Mouse (Mus musculus) embryonic facial prominence, embryonic 14.5 days (tissue): ENCODE measurements at regions not wholly inside any gene's neighbourhood (a gene's known extent, or its start where the extent isn't known, plus 50 kb on each side); places are given as distances from the start of the nearest gene placed in this dataset.

ENCODE experiments used
- ATAC-seq: fragments of 200-750 bp; cut with Nextera tagmentation; 2 replicates; pipeline ENCODE4 v1.8.0; 2017; ENCODE audit warnings: low read depth, moderate number of reproducible peaks, moderate TSS enrichment
- DNase-seq: peaks from one replicate; pipeline ENCODE4 v3.0.0-alpha.2; 2015; ENCODE audit warnings: low spot score
- H3K27ac ChIP-seq: fragments of 300-500 bp; sonication (generic); replicated peaks from 2 replicates; pipeline ENCODE4 v1.5.1; 2014; ENCODE audit warnings: low read depth, mild to moderate bottlenecking, low read length, moderate library complexity
- H3K27me3 ChIP-seq: fragments of 300-500 bp; sonication (generic); replicated peaks from 2 replicates; pipeline ENCODE4 v1.6.1; 2014; ENCODE audit warnings: low read length; ENCODE audit not compliant: control insufficient read depth, insufficient read depth
- H3K36me3 ChIP-seq: fragments of 300-500 bp; sonication (generic); 2 replicates; pipeline ENCODE4 v1.6.1; 2014; ENCODE audit warnings: low read length, mixed read lengths; ENCODE audit not compliant: control insufficient read depth, insufficient read depth
- H3K4me1 ChIP-seq: fragments of 300-500 bp; sonication (generic); 2 replicates; pipeline ENCODE4 v1.6.1; 2014; ENCODE audit warnings: antibody characterized with exemption, low read length; ENCODE audit not compliant: control insufficient read depth, insufficient read depth
- H3K4me2 ChIP-seq: fragments of 300-500 bp; sonication (generic); 2 replicates; pipeline ENCODE4 v1.6.1; 2014; ENCODE audit warnings: low read depth, mild to moderate bottlenecking, low read length, moderate library complexity, mixed read lengths
- H3K4me3 ChIP-seq: fragments of 300-500 bp; sonication (generic); 2 replicates; pipeline ENCODE4 v1.5.1; 2014; ENCODE audit warnings: low read depth, mild to moderate bottlenecking, low read length
- H3K9ac ChIP-seq: fragments of 300-500 bp; sonication (generic); 2 replicates; pipeline ENCODE4 v1.6.1; 2014; ENCODE audit warnings: low read depth, mild to moderate bottlenecking, low read length, moderate library complexity, mixed read lengths
- H3K9me3 ChIP-seq: fragments of 300-500 bp; sonication (generic); 2 replicates; pipeline ENCODE4 v1.6.1; 2016; ENCODE audit warnings: low read length; ENCODE audit not compliant: control insufficient read depth
- WGBS: fragments of 180-500 bp; shearing (Covaris S2); extraction: QIAGEN DNeasy Blood & Tissue Kit; methylation state at CpG from one replicate; pipeline ENCODE4 v1.1.7; 2014; 5-methylcytosine and 5-hydroxymethylcytosine counted together

GRCm38 (mm10) chr3:9938651-9939050 lies 149.3 kb upstream of the Gm9833 start:
- ATAC-seq (no peak), DNase-seq (no peak)

GRCm38 (mm10) chr3:9942631-9943030 lies 145.3 kb upstream of the Gm9833 start:
- H3K36me3 ChIP-seq = no peaks in the 10 kb centered on the region
- H3K27ac ChIP-seq = no peak overlapping the region
- H3K4me1 ChIP-seq = no peaks in the 10 kb centered on the region
- no peak overlapping the region for H3K4me3 ChIP-seq
- no peaks in the 10 kb centered on the region for H3K27me3 ChIP-seq
- H3K9me3 ChIP-seq = no peaks in the 10 kb centered on the region
- no peak overlapping the region for H3K4me2 ChIP-seq
- no peak for DNase-seq
- ATAC-seq = no peak
- no peak overlapping the region for H3K9ac ChIP-seq
- WGBS = 91% methylated on average over 5 of the region's 5 CpGs

More at GRCm38 (mm10) chr3:9938651-9939050, 149.3 kb upstream of the Gm9833 start:
- Histone ChIP-seq H3K36me3 (no peaks in the 10 kb centered on the region), H3K4me1 (no peaks in the 10 kb centered on the region), H3K9me3 (no peaks in the 10 kb centered on the region), H3K9ac (no peak overlapping the region), H3K4me2 (no peak overlapping the region), H3K27me3 (no peaks in the 10 kb centered on the region), H3K27ac (no peak overlapping the region), H3K4me3 (no peak overlapping the region)
- 58% methylated on average over 1 of the region's 1 CpGs for WGBS

- Histone ChIP-seq H3K4me2 (no peak overlapping the region), H3K4me1 (no peaks in the 10 kb centered on the region), H3K27ac (no peak overlapping the region), H3K9ac (no peak overlapping the region), H3K9me3 (no peaks in the 10 kb centered on the region), H3K36me3 (no peaks in the 10 kb centered on the region), H3K4me3 (no peak overlapping the region), H3K27me3 (no peaks in the 10 kb centered on the region)
- DNase-seq = peak; percentile 77
- peak; percentile 92 for ATAC-seq
- whole genome bisulfite sequencing = 44% methylated on average over 11 of the region's 11 CpGs
These were observed 140.4 kb upstream of the Gm9833 start for GRCm38 (mm10) chr3:9947357-9948065.

GRCm38 (mm10) chr3:9948114-9948513 lies 139.8 kb upstream of the Gm9833 start:
- Histone ChIP-seq H3K4me3 (no peak overlapping the region), H3K4me2 (no peak overlapping the region), H3K36me3 (no peaks in the 10 kb centered on the region), H3K9ac (no peak overlapping the region), H3K4me1 (no peaks in the 10 kb centered on the region), H3K9me3 (no peaks in the 10 kb centered on the region), H3K27me3 (no peaks in the 10 kb centered on the region), H3K27ac (no peak overlapping the region)
- ATAC-seq (no peak), DNase-seq (no peak)
- WGBS = 73% methylated on average over 7 of the region's 7 CpGs

- no peak overlapping the region for H3K4me3 ChIP-seq
- H3K27ac ChIP-seq = no peak overlapping the region
- ATAC-seq (no peak), DNase-seq (no peak)
- H3K9ac ChIP-seq = no peak overlapping the region
- no peak overlapping the region for H3K4me2 ChIP-seq
- H3K27me3 ChIP-seq = no peaks in the 10 kb centered on the region
- H3K36me3 ChIP-seq = no peaks in the 10 kb centered on the region
- no peaks in the 10 kb centered on the region for H3K4me1 ChIP-seq
- no peaks in the 10 kb centered on the region for H3K9me3 ChIP-seq
- 82% methylated on average over 3 of the region's 3 CpGs for WGBS
These were observed 130.0 kb upstream of the Gm9833 start for GRCm38 (mm10) chr3:9957870-9958269.

GRCm38 (mm10) chr3:9959716-9960661 lies 127.9 kb upstream of the Gm9833 start:
- no peaks in the 10 kb centered on the region for H3K4me1 ChIP-seq
- no peak for ATAC-seq
- DNase-seq = no peak
- no peaks in the 10 kb centered on the region for H3K27me3 ChIP-seq
- no peak overlapping the region for H3K4me2 ChIP-seq
- no peak overlapping the region for H3K27ac ChIP-seq
- 89% methylated on average over 37 of the region's 37 CpGs for WGBS
- no peak overlapping the region for H3K9ac ChIP-seq
- no peaks in the 10 kb centered on the region for H3K9me3 ChIP-seq
- no peak overlapping the region for H3K4me3 ChIP-seq
- H3K36me3 ChIP-seq = no peaks in the 10 kb centered on the region

GRCm38 (mm10) chr3:9960696-9961095 lies 127.2 kb upstream of the Gm9833 start:
- DNase-seq = peak; percentile 41
- WGBS = 57% methylated on average over 7 of the region's 7 CpGs
- no peaks in the 10 kb centered on the region for H3K36me3 ChIP-seq
- no peaks in the 10 kb centered on the region for H3K27me3 ChIP-seq
- no peak overlapping the region for H3K4me2 ChIP-seq
- H3K9me3 ChIP-seq = no peaks in the 10 kb centered on the region
- no peaks in the 10 kb centered on the region for H3K4me1 ChIP-seq
- no peak overlapping the region for H3K9ac ChIP-seq
- no peak overlapping the region for H3K27ac ChIP-seq
- H3K4me3 ChIP-seq = no peak overlapping the region
- ATAC-seq = no peak
